Mouse (Mus musculus) gastrocnemius, postnatal 10 days (tissue): Measurements from ENCODE around the gene Robo1. TPM values are rescaled to one million over a fixed set of nuclear protein-coding genes. Genes with fewer than 3 reads are reported as not detected.

Experiments used
- DNase-seq: peaks from one replicate; pipeline ENCODE4 v3.0.0; 2021; ENCODE audit warnings: mixed read lengths
- total RNA-seq, 2 experiments: library from RNA; stranded (reverse); gene quantifications; 2 replicates each; pipeline ENCODE4 v1.2.3; 2021

Robo1 gene
- total RNA-seq, 2 experiments from 2014 or later = 8.3 to 12.8 TPM

GRCm38 (mm10) chr16:72737154-72737553, 429.0 kb downstream of the Robo1 start:
- DNase-seq = peak; percentile 57

DNA sequence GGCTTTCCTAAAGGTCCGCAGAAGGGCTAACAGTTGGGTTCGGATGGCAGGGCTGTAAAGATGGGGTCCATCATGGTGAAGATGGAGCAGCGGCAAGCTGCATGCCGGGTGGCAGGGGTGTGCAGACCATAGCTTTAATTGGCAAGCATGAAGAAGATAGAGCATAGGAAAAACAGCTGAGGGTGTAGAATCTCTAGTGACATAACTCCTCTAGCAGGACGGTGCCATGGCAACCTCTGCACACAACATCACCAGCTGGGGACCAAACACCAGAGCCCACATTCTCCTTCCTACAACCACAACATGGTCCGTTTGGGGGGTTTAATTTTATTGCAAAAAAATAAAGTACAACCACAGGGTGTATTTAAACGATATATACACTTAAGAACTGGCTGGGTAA, 432.1 kb downstream of the Robo1 start:
- DNase-seq = no peak

- no peak for DNase-seq
These were observed 439.6 kb downstream of the Robo1 start for GRCm38 (mm10) chr16:72747696-72748095.

DNA sequence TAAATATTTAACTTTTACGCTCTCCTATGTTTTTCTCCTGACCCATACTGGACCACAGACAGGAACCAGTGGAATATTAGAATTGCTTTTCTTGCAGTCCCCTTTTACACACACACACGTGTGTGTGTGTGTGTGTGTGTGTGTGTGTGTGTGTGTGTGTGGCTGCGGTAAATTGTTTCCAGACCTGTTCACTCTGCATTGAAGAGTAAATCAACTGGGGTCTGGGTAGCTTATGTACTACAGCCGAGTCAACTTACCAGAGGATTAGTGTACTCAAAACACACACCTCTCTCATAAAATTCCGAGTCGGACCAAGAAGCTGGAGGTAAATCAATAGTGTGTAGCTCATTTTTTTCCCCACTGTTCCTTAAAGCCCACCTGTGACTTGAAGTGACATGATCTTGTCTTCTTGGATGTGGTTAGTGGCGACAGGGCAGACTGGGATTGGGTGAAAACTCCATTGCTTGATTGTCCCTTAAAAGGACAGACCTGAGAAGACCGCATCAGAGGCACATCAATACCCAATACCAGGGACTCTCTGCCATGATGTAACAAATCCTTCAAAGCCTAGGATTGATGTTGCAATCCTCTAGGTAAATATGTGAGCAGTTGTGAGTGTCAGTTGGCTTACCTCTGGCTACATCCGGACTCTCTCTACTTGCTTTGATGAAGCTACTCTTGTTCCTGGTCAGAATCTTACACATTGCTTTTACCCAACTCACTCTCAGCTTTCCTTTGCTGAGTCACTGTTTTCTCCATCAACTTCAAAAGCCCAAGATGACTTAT, 457.2 kb downstream of the Robo1 start:
- no peak for DNase-seq

DNA sequence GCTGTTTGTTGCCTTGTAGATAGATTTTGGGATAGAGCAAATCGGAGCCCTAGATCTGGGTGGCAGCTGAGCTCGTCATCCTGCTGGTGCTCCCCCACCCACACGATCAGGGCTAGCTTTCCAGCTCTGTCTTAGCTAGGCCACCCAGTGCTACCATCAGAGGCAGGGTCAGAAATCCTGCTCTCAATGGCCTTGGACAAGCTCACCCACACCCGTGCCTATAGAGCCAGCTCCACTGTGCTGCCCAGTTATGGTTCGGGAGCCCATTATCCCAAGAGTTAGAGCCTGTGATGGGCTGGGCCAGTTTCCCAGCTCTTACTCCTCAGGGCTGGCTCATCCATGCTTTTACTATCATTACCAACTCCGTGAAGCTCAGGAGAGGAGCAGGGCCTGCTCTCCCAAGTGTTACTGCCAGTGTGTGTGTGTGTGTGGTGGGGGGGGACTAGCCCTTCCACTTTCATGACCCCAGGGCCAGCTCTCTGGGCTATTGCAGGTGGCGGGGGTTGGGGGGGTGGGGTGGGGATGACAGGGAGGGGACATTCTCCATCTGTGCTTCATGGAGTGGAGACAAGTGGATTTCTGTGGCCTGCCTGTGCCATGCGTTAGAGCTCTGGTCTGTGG, 461.2 kb downstream of the Robo1 start:
- DNase-seq = no peak

DNA sequence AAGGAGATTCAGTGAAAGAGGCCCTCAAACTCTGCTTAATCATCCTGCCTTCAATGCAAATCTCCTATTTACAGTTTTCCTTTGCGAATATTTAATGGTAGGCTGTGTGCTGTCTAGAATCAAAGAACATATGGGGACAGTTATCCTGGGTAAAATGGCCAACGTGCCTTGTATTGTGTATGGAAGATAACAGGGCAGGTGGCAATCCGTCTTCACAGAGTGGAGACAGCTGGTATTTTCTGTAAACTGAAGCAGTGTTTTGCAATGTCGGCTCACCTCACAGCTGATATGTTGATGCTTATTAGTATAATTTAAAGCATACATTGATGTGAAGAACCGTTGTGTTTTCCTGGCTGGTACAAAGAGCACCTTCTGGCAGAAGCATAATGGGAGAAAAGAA, 464.2 kb downstream of the Robo1 start:
- DNase-seq = no peak

GRCm38 (mm10) chr16:72773034-72773433, 464.9 kb downstream of the Robo1 start:
- no peak for DNase-seq

DNA sequence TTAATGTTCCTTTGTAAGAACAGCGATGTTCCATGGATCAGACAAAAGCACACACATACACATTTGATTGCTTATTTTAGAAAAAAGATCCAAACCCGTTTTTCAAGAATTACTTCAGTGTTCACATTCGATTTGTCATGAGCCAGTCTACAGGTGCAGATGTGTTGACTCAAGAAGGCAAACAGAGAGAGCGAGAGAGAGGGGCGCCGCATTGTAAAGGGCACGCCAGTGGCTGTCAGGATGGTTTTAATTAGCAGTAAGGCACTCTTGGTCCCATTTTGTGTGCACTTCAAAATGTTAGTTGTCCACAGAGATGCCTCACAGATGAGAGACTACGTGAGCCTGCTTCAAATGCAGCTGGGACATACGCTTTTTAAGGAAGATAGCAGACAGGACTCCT, 470.4 kb downstream of the Robo1 start:
- no peak for DNase-seq

GRCm38 (mm10) chr16:72782171-72782570, 474.1 kb downstream of the Robo1 start:
- DNase-seq = no peak

GRCm38 (mm10) chr16:72786079-72786478, 478.0 kb downstream of the Robo1 start:
- no peak for DNase-seq

- no peak for DNase-seq
These were observed 478.5 kb downstream of the Robo1 start for GRCm38 (mm10) chr16:72786636-72787035.

DNA sequence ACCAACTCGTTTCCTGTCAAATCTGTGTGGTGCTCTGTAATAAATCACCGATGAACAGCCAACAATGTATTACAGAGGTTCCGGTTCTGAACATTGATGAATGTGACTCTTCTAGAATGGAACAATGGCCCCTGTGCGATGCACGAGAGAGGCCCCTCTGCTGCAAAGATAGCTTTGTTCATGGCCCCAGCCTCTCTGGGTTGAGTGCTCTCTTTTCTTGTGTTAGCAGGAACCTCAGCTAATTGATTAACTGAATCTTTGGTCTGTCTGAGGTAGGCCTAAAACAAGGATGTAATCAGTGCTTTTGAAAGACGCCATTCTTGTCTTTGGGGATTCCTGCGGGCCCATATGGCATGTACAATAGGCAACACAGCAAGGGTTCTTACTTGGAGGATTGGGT, 479.9 kb downstream of the Robo1 start:
- DNase-seq = no peak

GRCm38 (mm10) chr16:72791181-72791705, 483.1 kb downstream of the Robo1 start:
- no peak for DNase-seq

GRCm38 (mm10) chr16:72794692-72795378, 486.7 kb downstream of the Robo1 start:
- peak; percentile 57 for DNase-seq

DNA sequence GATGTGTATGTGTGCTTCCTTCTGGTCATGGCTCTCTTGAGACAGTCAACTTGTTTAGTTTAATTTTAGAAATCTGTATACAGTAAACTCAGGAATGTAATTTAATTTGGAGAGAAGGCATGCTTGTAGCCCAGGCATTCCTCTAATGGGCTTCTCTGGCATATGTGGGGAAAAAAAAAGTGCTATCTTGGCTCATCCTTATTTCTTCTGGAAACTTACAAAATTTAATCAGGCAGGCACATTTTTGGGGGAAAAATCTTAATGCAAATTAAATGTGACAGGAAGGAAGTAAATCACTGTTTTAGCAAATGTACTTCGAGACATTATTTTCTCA, 487.2 kb downstream of the Robo1 start:
- no peak for DNase-seq

GRCm38 (mm10) chr16:72798405-72798949, 490.4 kb downstream of the Robo1 start:
- no peak for DNase-seq

- peak; percentile 36 for DNase-seq
These were observed 492.1 kb downstream of the Robo1 start for GRCm38 (mm10) chr16:72800121-72800749.

- no peak for DNase-seq
These were observed 492.7 kb downstream of the Robo1 start for GRCm38 (mm10) chr16:72800788-72801187.

GRCm38 (mm10) chr16:72808351-72808750, 500.2 kb downstream of the Robo1 start:
- no peak for DNase-seq

DNA sequence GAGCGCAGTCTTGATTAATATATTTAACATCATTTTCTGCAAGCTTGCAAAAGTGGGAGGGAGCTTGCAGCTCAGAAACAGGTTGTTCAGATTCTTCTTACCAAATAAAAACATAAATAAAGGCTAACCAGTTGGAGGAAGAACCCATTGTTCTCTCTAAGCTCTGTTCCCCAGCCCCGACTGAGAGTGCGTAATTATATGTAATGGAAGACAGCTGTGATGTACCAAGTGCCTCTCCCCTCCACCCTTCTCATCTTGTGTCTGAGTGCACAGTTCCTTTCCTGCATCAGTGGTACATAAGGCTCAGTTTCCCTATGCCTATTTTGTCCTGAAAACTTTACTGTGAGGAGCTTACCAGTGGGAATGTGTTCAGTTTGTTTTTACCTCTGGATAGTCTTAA, 502.8 kb downstream of the Robo1 start:
- DNase-seq = no peak

GRCm38 (mm10) chr16:72811494-72811893, 503.4 kb downstream of the Robo1 start:
- DNase-seq = no peak

DNA sequence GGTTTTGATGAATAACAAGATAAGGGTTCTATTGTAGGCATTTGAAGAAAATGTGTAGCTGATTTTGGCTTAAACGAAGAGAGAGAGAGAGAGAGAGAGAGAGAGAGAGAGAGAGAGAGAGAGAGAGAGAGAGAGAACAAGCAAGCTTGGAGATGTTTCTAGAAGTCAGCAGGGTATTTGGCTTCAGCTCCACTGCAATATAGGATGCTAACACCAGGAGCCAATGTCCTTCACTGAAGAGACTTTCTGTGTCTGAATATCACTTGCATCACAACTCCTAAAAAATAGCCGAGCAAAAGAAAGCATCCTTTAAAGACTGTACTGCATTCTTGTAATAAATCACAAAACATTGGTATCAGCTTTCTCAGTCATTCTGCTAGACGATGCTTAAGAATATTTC, 503.8 kb downstream of the Robo1 start:
- DNase-seq = no peak
